9 mouse cellular contexts compared by ENCODE assay signal in the genomic region with DNA sequence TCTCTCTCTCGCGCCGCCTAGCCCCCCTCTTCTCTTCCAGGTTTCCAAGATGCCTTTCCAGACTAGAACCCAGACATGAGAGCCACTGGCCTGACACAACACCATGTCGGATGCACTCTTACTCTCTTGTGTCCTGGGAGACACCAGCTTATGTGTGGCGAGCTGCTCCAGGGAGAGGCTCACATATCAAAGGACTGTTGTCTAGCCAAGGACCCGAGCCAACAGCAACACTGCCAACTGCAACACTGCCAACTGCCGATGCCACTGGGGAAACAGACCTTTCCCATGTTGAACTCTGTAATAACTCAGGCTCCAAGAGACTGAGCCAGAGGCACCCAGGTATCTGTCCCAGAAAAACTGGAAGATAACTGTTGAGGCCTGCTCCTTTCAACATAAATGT. TPM values are rescaled to one million over a fixed set of nuclear protein-coding genes. Genes with fewer than 3 reads are reported as not detected.
A peak's percentile ranks its signal among the peaks of the same experiment; 100 is the strongest.
DNase-seq lines count a peak whose midpoint lies in the region; ATAC-seq and TF ChIP-seq lines count a peak whose summit lies in the region.
"Had no signal": no experiment of that assay in that cellular context is flagged by ENCODE, and none has a peak within 500 bp of the region (broad histone marks: within the 10 kb centered on the region; RNA-seq: fewer than 3 reads in every experiment).

No protein-coding gene starts in this region.

- H3K4me3 ChIP-seq in midbrain, postnatal 0 days (ENCODE audit: low read depth, low read length) = no peak overlapping the region
- no peak overlapping the region for H3K4me3 ChIP-seq in midbrain, embryonic 10.5 days
- H3K4me3 ChIP-seq in heart, postnatal 0 days (ENCODE audit: low read depth, low read length) = no peak overlapping the region
- H3K4me3 ChIP-seq: heart, embryonic 13.5 days had no signal

- peak; percentile 78 for DNase-seq in midbrain, postnatal 0 days (ENCODE audit: low spot score)
- no peak for DNase-seq in midbrain, embryonic 10.5 days (ENCODE audit: low spot score)
- DNase-seq in cerebellum, adult 8-10 months = peak; percentile 73
- DNase-seq in heart, postnatal 0 days (ENCODE audit: low spot score) = no peak
- DNase-seq in left cerebral cortex, postnatal 14 days (ENCODE audit: low spot score in 2 of 2) = peak; percentile 31 to 41
- no peak for DNase-seq in urinary bladder, adult 2 months (ENCODE audit: low spot score)
- DNase-seq in thymus, adult 18-20 months = no peak

- H3K9me3 ChIP-seq in midbrain, postnatal 0 days (ENCODE audit: low read length) = no peaks in the 10 kb centered on the region
- H3K9me3 ChIP-seq in midbrain, embryonic 10.5 days (replicated peaks) = no peaks in the 10 kb centered on the region
- no peaks in the 10 kb centered on the region for H3K9me3 ChIP-seq in heart, postnatal 0 days (replicated peaks; ENCODE audit: control insufficient read depth, low read length)
- H3K9me3 ChIP-seq: heart, embryonic 13.5 days had no signal

- no peaks in the 10 kb centered on the region for H3K4me1 ChIP-seq in midbrain, postnatal 0 days (ENCODE audit: insufficient read depth, low read length)
- H3K4me1 ChIP-seq in midbrain, embryonic 10.5 days = peaks cover 5% of the 10 kb centered on the region; the same call in 1 of the 2 replicates
- H3K4me1 ChIP-seq in heart, postnatal 0 days (ENCODE audit: control insufficient read depth, insufficient read depth) = no peaks in the 10 kb centered on the region
- H3K4me1 ChIP-seq: heart, embryonic 13.5 days had no signal

- intact Hi-C loops in left cerebral cortex, postnatal 14 days (cut with DNase I) = no loop called here

- H3K9ac ChIP-seq in midbrain, postnatal 0 days (replicated peaks; ENCODE audit: low read length, poor library complexity, severe bottlenecking) = no peak overlapping the region
- no peak overlapping the region for H3K9ac ChIP-seq in heart, postnatal 0 days (replicated peaks; ENCODE audit: low read depth, low read length)
- H3K9ac ChIP-seq: heart, embryonic 13.5 days; lung, embryonic 14.5 days had no signal

- H3K27me3 ChIP-seq in midbrain, postnatal 0 days (ENCODE audit: insufficient read depth, low read length) = no peaks in the 10 kb centered on the region
- no peaks in the 10 kb centered on the region for H3K27me3 ChIP-seq in midbrain, embryonic 10.5 days (ENCODE audit: low read depth, poor library complexity, severe bottlenecking)
- no peaks in the 10 kb centered on the region for H3K27me3 ChIP-seq in heart, postnatal 0 days (ENCODE audit: control insufficient read depth, insufficient read depth, low read length)
- H3K27me3 ChIP-seq: heart, embryonic 13.5 days had no signal

- WGBS in midbrain, postnatal 0 days = 57% methylated on average over 7 of the region's 7 CpGs
- WGBS in midbrain, embryonic 10.5 days = 69% methylated on average over 7 of the region's 7 CpGs
- WGBS in heart, postnatal 0 days = 48% methylated on average over 7 of the region's 7 CpGs

- peaks cover 19% of the 10 kb centered on the region for H3K36me3 ChIP-seq in midbrain, postnatal 0 days (ENCODE audit: insufficient read depth, low read length)
- peaks cover 31% of the 10 kb centered on the region for H3K36me3 ChIP-seq in midbrain, embryonic 10.5 days
- H3K36me3 ChIP-seq in heart, postnatal 0 days (replicated peaks; ENCODE audit: control insufficient read depth, insufficient read depth, low read length) = peaks cover 6% of the 10 kb centered on the region; the same call in 1 of the 2 replicates

- no peak for TF ChIP-seq EP300 in heart, postnatal 0 days (IDR thresholded peaks at IDR 0.05; ENCODE audit: low read depth)

- no peak overlapping the region for H3K27ac ChIP-seq in midbrain, postnatal 0 days (ENCODE audit: low read depth, low read length)
- H3K27ac ChIP-seq in midbrain, embryonic 10.5 days (replicated peaks) = no peak overlapping the region
- H3K27ac ChIP-seq in heart, postnatal 0 days (ENCODE audit: low read depth) = no peak overlapping the region
- H3K27ac ChIP-seq: heart, embryonic 13.5 days had no signal

- TF ChIP-seq CTCF in midbrain, postnatal 0 days (IDR thresholded peaks at IDR 0.05) = no peak
- 0 out of 2 replicates have a peak, but pooled peaks have one; percentile 8 for TF ChIP-seq CTCF in heart, postnatal 0 days (IDR thresholded peaks at IDR 0.05; ENCODE audit: low read depth)

- no peak for ATAC-seq in midbrain, postnatal 0 days (ENCODE audit: low FRiP score)
- no peak; the same call in 1 of the 2 replicates for ATAC-seq in heart, postnatal 0 days (ENCODE audit: insufficient read depth, low read depth)

- no peak overlapping the region for H3K4me2 ChIP-seq in midbrain, postnatal 0 days (ENCODE audit: low read depth, low read length, poor library complexity, severe bottlenecking)
- no peak overlapping the region for H3K4me2 ChIP-seq in heart, postnatal 0 days (ENCODE audit: low read depth, low read length)
- H3K4me2 ChIP-seq: heart, embryonic 13.5 days; lung, embryonic 14.5 days had no signal

RNA-seq across cellular contexts. Expression of gene Ccs, which starts 10.0 kb away (rescaled TPM):
- 19.9 and 20.0 TPM in 2 replicates for total RNA-seq in midbrain, postnatal 0 days (2014; rRNA removed)
- polyA plus RNA-seq in midbrain, postnatal 0 days (2015; fragmentation: Nextera tagmentation; extraction: Ambion mirVana) = 40.1 and 42.6 TPM in 2 replicates
- polyA plus RNA-seq in midbrain, embryonic 10.5 days (2016; fragmentation: Nextera tagmentation; extraction: Ambion mirVana) = 41.6 and 43.1 TPM in 2 replicates
- total RNA-seq in heart, postnatal 0 days (2014; rRNA removed; ENCODE audit: low replicate concordance) = 23.2 and 58.6 TPM in 2 replicates
- 41.8 and 42.1 TPM in 2 replicates for polyA plus RNA-seq in heart, postnatal 0 days (2015; fragmentation: Nextera tagmentation; extraction: Ambion mirVana)
- 10 to 100 TPM; 33.5 to 33.7 TPM for total RNA-seq in left cerebral cortex, postnatal 14 days (2021)
- 64.5 and 75.5 TPM in 2 replicates for polyA plus RNA-seq in urinary bladder, adult 2 months (2012; rRNA removed)

RNA-seq across cellular contexts. Expression of gene Ccdc87, which starts 10.0 kb away (rescaled TPM):
- 0.38 and 1.0 TPM in 2 replicates for total RNA-seq in midbrain, postnatal 0 days (2014; rRNA removed)
- polyA plus RNA-seq in midbrain, postnatal 0 days (2015; fragmentation: Nextera tagmentation; extraction: Ambion mirVana) = 1.1 and 1.2 TPM in 2 replicates
- 0.07 and 0.14 TPM in 2 replicates for polyA plus RNA-seq in midbrain, embryonic 10.5 days (2016; fragmentation: Nextera tagmentation; extraction: Ambion mirVana)
- not detected in 2 replicates for total RNA-seq in heart, postnatal 0 days (2014; rRNA removed; ENCODE audit: low replicate concordance)
- 0.08 and 0.10 TPM in 2 replicates for polyA plus RNA-seq in heart, postnatal 0 days (2015; fragmentation: Nextera tagmentation; extraction: Ambion mirVana)
- total RNA-seq in left cerebral cortex, postnatal 14 days (2021) = 1 to 10 TPM; 2.1 to 2.2 TPM
- 0.07 and 0.09 TPM in 2 replicates for polyA plus RNA-seq in urinary bladder, adult 2 months (2012; rRNA removed)

RNA-seq across cellular contexts. Expression of gene Rbm14, which starts 17.7 kb away (rescaled TPM):
- total RNA-seq in midbrain, postnatal 0 days (2014; rRNA removed) = 41.5 and 43.8 TPM in 2 replicates
- 37.9 and 38.4 TPM in 2 replicates for polyA plus RNA-seq in midbrain, postnatal 0 days (2015; fragmentation: Nextera tagmentation; extraction: Ambion mirVana)
- 136 TPM in 2 replicates for polyA plus RNA-seq in midbrain, embryonic 10.5 days (2016; fragmentation: Nextera tagmentation; extraction: Ambion mirVana)
- total RNA-seq in heart, postnatal 0 days (2014; rRNA removed; ENCODE audit: low replicate concordance) = 25.3 and 28.1 TPM in 2 replicates
- 21.2 and 24.9 TPM in 2 replicates for polyA plus RNA-seq in heart, postnatal 0 days (2015; fragmentation: Nextera tagmentation; extraction: Ambion mirVana)
- total RNA-seq in left cerebral cortex, postnatal 14 days (2021) = 10 to 100 TPM; 49.3 to 52.6 TPM
- 17.1 and 17.5 TPM in 2 replicates for polyA plus RNA-seq in urinary bladder, adult 2 months (2012; rRNA removed)

RNA-seq across cellular contexts. Expression of gene Gm21992, which starts 17.7 kb away (rescaled TPM):
- 8.1 and 22.3 TPM in 2 replicates for total RNA-seq in midbrain, postnatal 0 days (2014; rRNA removed)
- 12.6 and 17.9 TPM in 2 replicates for polyA plus RNA-seq in midbrain, postnatal 0 days (2015; fragmentation: Nextera tagmentation; extraction: Ambion mirVana)
- 35.3 and 37.6 TPM in 2 replicates for polyA plus RNA-seq in midbrain, embryonic 10.5 days (2016; fragmentation: Nextera tagmentation; extraction: Ambion mirVana)
- 3.7 and 12.4 TPM in 2 replicates for total RNA-seq in heart, postnatal 0 days (2014; rRNA removed; ENCODE audit: low replicate concordance)
- polyA plus RNA-seq in heart, postnatal 0 days (2015; fragmentation: Nextera tagmentation; extraction: Ambion mirVana) = 17.6 and 21.6 TPM in 2 replicates
- total RNA-seq in left cerebral cortex, postnatal 14 days (2021) = 10 to 100 TPM; 12.9 to 19.3 TPM
- polyA plus RNA-seq in urinary bladder, adult 2 months (2012; rRNA removed) = 12.7 and 17.2 TPM in 2 replicates

RNA-seq across cellular contexts. Expression of gene Ctsf, which starts 25.8 kb away (rescaled TPM):
- 117 and 125 TPM in 2 replicates for total RNA-seq in midbrain, postnatal 0 days (2014; rRNA removed)
- polyA plus RNA-seq in midbrain, postnatal 0 days (2015; fragmentation: Nextera tagmentation; extraction: Ambion mirVana) = 82.5 and 91.1 TPM in 2 replicates
- 29.8 and 38.4 TPM in 2 replicates for polyA plus RNA-seq in midbrain, embryonic 10.5 days (2016; fragmentation: Nextera tagmentation; extraction: Ambion mirVana)
- total RNA-seq in heart, postnatal 0 days (2014; rRNA removed; ENCODE audit: low replicate concordance) = 49.5 and 56.8 TPM in 2 replicates
- 39.7 and 43.6 TPM in 2 replicates for polyA plus RNA-seq in heart, postnatal 0 days (2015; fragmentation: Nextera tagmentation; extraction: Ambion mirVana)
- total RNA-seq in left cerebral cortex, postnatal 14 days (2021) = 100 to 1,000 TPM; 115 to 120 TPM
- polyA plus RNA-seq in urinary bladder, adult 2 months (2012; rRNA removed) = 78.4 and 82.7 TPM in 2 replicates

Comparison
In these comparisons a context has a peak if more than half of its experiments do, and no peak if none do; other contexts are left out.
1. DNase-seq: peak in midbrain, postnatal 0 days (single experiment), cerebellum, adult 8-10 months (single experiment) and left cerebral cortex, postnatal 14 days (2 of 2); none in midbrain, embryonic 10.5 days (single experiment), heart, postnatal 0 days (single experiment), urinary bladder, adult 2 months (single experiment) and thymus, adult 18-20 months (0 of 2).